Mouse (Mus musculus): Measurements from ENCODE around the gene Gm21988. TPM values are rescaled to one million over a fixed set of nuclear protein-coding genes. Genes with fewer than 3 reads are reported as not detected.

Gene Gm21988
- polyA plus RNA-seq, 1 experiment = 4.0 TPM

- peaks cover 5% of the 10 kb centered on the region for H3K4me1 ChIP-seq (ENCODE audit: control insufficient read depth, insufficient read depth, insufficient read length, low read length)
- H3K27ac ChIP-seq (replicated peaks; ENCODE audit: low read depth, low read length) = no peak overlapping the region
- peak overlapping the region; percentile 48 for H3K4me3 ChIP-seq (ENCODE audit: insufficient read depth, low read depth, low read length)
These were observed 25.3 kb downstream of the Gm21988 start for GRCm38 (mm10) chr11:70214191-70214855.

DNA sequence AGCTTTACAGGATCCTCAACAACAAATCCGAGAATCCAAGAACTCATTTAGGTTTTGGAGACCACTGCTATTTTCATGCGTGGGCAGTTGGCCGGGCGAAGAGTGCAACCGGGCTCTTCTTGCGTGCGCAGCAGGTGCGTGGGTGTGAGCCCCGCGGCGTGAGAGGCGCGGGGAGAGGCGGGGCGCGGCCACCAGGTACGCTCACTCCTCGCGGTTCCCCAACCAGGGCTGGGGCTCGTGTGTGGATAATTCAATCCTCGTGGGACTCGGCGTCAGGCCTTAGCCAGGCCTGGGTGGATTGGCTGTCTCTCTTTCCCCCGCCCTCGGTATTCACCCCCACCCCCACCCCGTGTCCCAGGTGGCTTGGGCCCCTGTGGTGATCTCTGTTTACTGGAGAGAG is 25.9 kb downstream of the Gm21988 start:
- H3K4me3 ChIP-seq (ENCODE audit: insufficient read depth, low read depth, low read length) = peak overlapping the region; percentile 48
- peaks cover 4% of the 10 kb centered on the region for H3K4me1 ChIP-seq (ENCODE audit: control insufficient read depth, insufficient read depth, insufficient read length, low read length)
- no peak overlapping the region for H3K27ac ChIP-seq (replicated peaks; ENCODE audit: low read depth, low read length)

DNA sequence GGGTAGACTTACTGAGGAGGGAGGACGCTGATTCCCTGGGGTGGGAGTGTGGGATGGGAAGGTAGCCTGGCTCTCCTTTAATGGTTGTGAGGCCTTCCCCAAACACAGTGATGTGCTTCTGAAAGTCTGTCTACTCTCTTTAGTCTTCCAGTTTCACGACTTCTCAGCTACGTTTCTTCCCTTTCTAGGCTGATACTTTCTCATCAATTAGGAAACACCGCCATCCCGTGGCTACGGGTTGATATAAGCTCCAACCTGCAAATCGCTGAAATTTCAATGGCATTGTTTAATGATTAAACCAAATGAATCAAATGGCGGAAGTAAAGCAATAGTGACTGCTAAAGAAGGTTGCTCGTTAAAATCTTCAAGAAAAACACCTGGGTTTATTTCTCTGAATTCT is 26.7 kb downstream of the Gm21988 start:
- Histone ChIP-seq H3K4me1 (ENCODE audit: control insufficient read depth, insufficient read depth, insufficient read length, low read length) (peaks cover 9% of the 10 kb centered on the region), H3K4me3 (ENCODE audit: insufficient read depth, low read depth, low read length) (no peak overlapping the region), H3K27ac (replicated peaks; ENCODE audit: low read depth, low read length) (no peak overlapping the region)

GRCm38 (mm10) chr11:70212423-70212822 is 27.2 kb downstream of the Gm21988 start, which contains the start of gene Slc16a11:
TSS of gene Slc16a11 (plus strand) at chr11:70212752.
- Histone ChIP-seq H3K4me1 (ENCODE audit: control insufficient read depth, insufficient read depth, insufficient read length, low read length) (peaks cover 9% of the 10 kb centered on the region), H3K4me3 (ENCODE audit: insufficient read depth, low read depth, low read length) (peak within 1 kb of the TSS; percentile 48), H3K27ac (replicated peaks; ENCODE audit: low read depth, low read length) (no peak within 1 kb of the TSS)

GRCm38 (mm10) chr11:70211972-70212371 is 27.7 kb downstream of the Gm21988 start:
- no peak overlapping the region for H3K27ac ChIP-seq (replicated peaks; ENCODE audit: low read depth, low read length)
- H3K4me3 ChIP-seq (ENCODE audit: insufficient read depth, low read depth, low read length) = no peak overlapping the region
- peaks cover 9% of the 10 kb centered on the region for H3K4me1 ChIP-seq (ENCODE audit: control insufficient read depth, insufficient read depth, insufficient read length, low read length)

GRCm38 (mm10) chr11:70210681-70211080 is 28.9 kb downstream of the Gm21988 start:
- H3K4me3 ChIP-seq (ENCODE audit: insufficient read depth, low read depth, low read length) = no peak overlapping the region
- no peak overlapping the region for H3K27ac ChIP-seq (replicated peaks; ENCODE audit: low read depth, low read length)
- peaks cover 11% of the 10 kb centered on the region for H3K4me1 ChIP-seq (ENCODE audit: control insufficient read depth, insufficient read depth, insufficient read length, low read length)

DNA sequence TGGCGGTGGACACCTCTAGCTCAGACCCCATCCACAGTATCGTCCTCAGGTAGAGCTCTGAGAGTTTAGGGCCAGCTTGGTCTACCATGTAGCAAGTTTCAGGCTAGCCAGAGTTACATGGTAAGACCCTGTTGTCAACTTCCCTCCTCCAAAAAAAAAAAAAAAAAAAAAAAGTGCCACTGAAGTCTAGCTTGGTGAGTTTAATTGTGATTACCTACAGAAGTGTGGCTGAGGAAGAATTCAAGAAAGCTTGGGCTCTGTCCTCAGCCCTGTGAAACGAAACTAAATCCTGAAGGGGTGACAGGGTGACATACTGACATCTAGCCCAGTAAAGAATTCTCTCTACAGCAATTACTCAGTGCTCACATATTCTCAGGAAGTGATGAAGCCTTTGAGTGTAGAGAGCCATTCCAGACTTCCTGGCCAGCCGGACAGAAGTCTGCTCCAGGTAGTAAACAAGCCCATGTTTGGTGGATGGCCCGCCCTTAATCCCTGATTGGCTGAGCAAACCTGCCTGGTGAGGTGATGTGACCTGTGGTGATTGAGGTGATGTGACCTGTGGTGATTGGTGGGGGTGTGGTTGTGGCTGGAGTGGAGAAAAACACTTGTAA is 30.7 kb downstream of the Gm21988 start:
- peaks cover 11% of the 10 kb centered on the region for H3K4me1 ChIP-seq (ENCODE audit: control insufficient read depth, insufficient read depth, insufficient read length, low read length)
- peak overlapping the region; percentile 46; the same call in 1 of the 2 replicates for H3K27ac ChIP-seq (replicated peaks; ENCODE audit: low read depth, low read length)
- no peak overlapping the region for H3K4me3 ChIP-seq (ENCODE audit: insufficient read depth, low read depth, low read length)

GRCm38 (mm10) chr11:70207283-70207682 is 32.3 kb downstream of the Gm21988 start:
- H3K27ac ChIP-seq (replicated peaks; ENCODE audit: low read depth, low read length) = peak overlapping the region; percentile 38; the same call in 1 of the 2 replicates
- peaks cover 11% of the 10 kb centered on the region for H3K4me1 ChIP-seq (ENCODE audit: control insufficient read depth, insufficient read depth, insufficient read length, low read length)
- H3K4me3 ChIP-seq (ENCODE audit: insufficient read depth, low read depth, low read length) = no peak overlapping the region

- Histone ChIP-seq H3K4me3 (ENCODE audit: insufficient read depth, low read depth, low read length) (no peak overlapping the region), H3K4me1 (ENCODE audit: control insufficient read depth, insufficient read depth, insufficient read length, low read length) (peaks cover 11% of the 10 kb centered on the region), H3K27ac (replicated peaks; ENCODE audit: low read depth, low read length) (no peak overlapping the region)
These were observed 32.8 kb downstream of the Gm21988 start for GRCm38 (mm10) chr11:70206801-70207200.

GRCm38 (mm10) chr11:70201691-70202090 is 37.9 kb downstream of the Gm21988 start:
- H3K4me3 ChIP-seq (ENCODE audit: insufficient read depth, low read depth, low read length) = no peak overlapping the region
- H3K27ac ChIP-seq (replicated peaks; ENCODE audit: low read depth, low read length) = no peak overlapping the region
- H3K4me1 ChIP-seq (ENCODE audit: control insufficient read depth, insufficient read depth, insufficient read length, low read length) = peaks cover 2% of the 10 kb centered on the region; the same call in 1 of the 2 replicates

- H3K4me3 ChIP-seq (ENCODE audit: insufficient read depth, low read depth, low read length) = no peak overlapping the region
- H3K27ac ChIP-seq (replicated peaks; ENCODE audit: low read depth, low read length) = no peak overlapping the region
- H3K4me1 ChIP-seq (ENCODE audit: control insufficient read depth, insufficient read depth, insufficient read length, low read length) = no peaks in the 10 kb centered on the region
These were observed 39.5 kb downstream of the Gm21988 start for GRCm38 (mm10) chr11:70200036-70200608.

GRCm38 (mm10) chr11:70199107-70199506 is 40.5 kb downstream of the Gm21988 start:
- Histone ChIP-seq H3K4me1 (ENCODE audit: control insufficient read depth, insufficient read depth, insufficient read length, low read length) (no peaks in the 10 kb centered on the region), H3K27ac (replicated peaks; ENCODE audit: low read depth, low read length) (no peak overlapping the region), H3K4me3 (ENCODE audit: insufficient read depth, low read depth, low read length) (no peak overlapping the region)

- no peak overlapping the region for H3K4me3 ChIP-seq (ENCODE audit: insufficient read depth, low read depth, low read length)
- peaks cover 2% of the 10 kb centered on the region; the same call in 1 of the 2 replicates for H3K4me1 ChIP-seq (ENCODE audit: control insufficient read depth, insufficient read depth, insufficient read length, low read length)
- no peak overlapping the region for H3K27ac ChIP-seq (replicated peaks; ENCODE audit: low read depth, low read length)
These were observed 41.3 kb downstream of the Gm21988 start for GRCm38 (mm10) chr11:70198332-70198731.

DNA sequence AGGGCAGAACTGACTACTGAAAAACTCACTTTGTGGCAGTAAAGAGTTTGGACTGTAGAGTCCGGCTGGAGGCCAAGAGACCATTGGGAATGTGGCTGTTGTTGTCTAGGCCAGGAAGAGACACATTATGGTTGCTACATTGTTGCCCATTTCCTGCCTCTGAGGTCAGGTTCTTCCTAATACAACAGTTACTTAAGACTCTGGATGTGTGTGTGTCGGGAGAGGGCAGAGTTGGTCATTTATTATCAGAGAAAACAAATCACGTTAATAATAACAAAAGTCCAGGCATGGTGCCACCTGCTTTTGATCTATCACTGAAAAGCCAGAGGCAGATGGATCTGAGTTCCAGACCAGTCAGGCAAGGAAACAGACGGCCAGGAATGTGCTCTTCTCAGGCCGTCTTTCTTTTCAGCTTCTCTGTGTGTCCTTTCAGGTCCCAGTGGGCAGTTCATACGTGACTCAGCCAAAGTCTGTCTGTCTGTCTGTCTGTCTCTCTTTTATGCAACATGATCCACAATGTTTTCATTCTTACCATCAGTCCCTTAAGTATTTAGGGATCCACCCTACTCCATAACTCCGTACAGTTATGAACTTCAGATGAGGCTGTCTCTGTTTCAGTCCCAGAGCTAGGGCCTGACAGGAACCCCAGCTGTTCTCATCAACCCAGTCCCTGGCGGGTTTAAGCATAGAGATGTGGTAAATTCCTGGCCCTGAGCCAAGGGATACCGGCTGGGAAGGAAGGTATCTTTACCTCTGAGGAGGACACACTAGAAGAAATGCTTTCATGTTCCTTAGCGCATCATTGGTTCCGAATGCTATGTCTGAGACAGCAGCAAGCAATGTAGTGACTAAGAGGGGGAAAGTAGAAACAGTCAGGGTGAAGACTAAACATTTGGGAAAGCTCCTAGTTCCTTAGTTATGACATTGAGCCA is 46.0 kb downstream of the Gm21988 start:
- Histone ChIP-seq H3K4me3 (ENCODE audit: insufficient read depth, low read depth, low read length) (no peak overlapping the region), H3K27ac (replicated peaks; ENCODE audit: low read depth, low read length) (no peak overlapping the region), H3K4me1 (ENCODE audit: control insufficient read depth, insufficient read depth, insufficient read length, low read length) (peaks cover 11% of the 10 kb centered on the region)

DNA sequence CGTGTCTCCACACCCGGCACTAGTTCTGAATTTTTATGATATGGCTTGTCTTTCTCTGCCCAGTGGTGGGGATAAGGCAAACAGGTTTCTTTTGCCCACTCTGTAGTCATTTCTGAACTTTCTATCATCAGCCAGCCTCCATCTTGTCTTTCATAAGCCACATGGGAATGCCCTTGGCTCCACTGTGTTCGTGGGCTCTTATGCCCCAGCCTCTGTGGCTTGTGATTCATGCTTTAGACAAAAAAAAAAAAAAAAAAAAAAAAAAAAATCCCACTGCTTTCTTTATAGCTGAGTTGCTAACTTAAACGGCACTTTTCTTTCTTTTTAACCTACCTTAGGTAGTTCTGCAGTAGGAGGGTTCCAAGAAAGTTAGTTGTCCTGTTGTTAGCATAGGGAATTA is 47.5 kb downstream of the Gm21988 start:
- Histone ChIP-seq H3K27ac (replicated peaks; ENCODE audit: low read depth, low read length) (no peak overlapping the region), H3K4me3 (ENCODE audit: insufficient read depth, low read depth, low read length) (no peak overlapping the region), H3K4me1 (ENCODE audit: control insufficient read depth, insufficient read depth, insufficient read length, low read length) (peaks cover 11% of the 10 kb centered on the region)

Measured in brown adipose tissue, adult 24 weeks (tissue).